Mouse (Mus musculus) ES-E14 (cell line): Measurements from ENCODE around the gene Pcolce. TPM values are rescaled to one million over a fixed set of nuclear protein-coding genes. Genes with fewer than 3 reads are reported as not detected.
A peak's percentile ranks its signal among the peaks of the same experiment; 100 is the strongest.

Experiments used
- DNase-seq: peaks from one replicate; pipeline ENCODE4 v3.0.0-alpha.2; 2013; ENCODE audit warnings: low read depth, low spot score
- H3K27ac ChIP-seq: 2 replicates; pipeline ENCODE4 v1.5.1; 2012; ENCODE audit warnings: low read depth, mild to moderate bottlenecking, low read length, moderate library complexity, mixed read lengths; ENCODE audit not compliant: poor library complexity, insufficient read depth, severe bottlenecking
- H3K36me3 ChIP-seq: 2 replicates; pipeline ENCODE4 v1.6.1; 2012; ENCODE audit warnings: mild to moderate bottlenecking, low read length, moderate library complexity, mixed read lengths; ENCODE audit not compliant: control insufficient read depth, poor library complexity, insufficient read depth, severe bottlenecking
- H3K4me1 ChIP-seq, 2 experiments: fragments of 150-350 bp in 1 of 2; sonication (generic) in 1 of 2; 2 replicates each; pipeline ENCODE4 v1.6.1; 2012; ENCODE audit warnings: low read length in 2 of 2, mild to moderate bottlenecking in 1 of 2, mixed read lengths in 1 of 2; ENCODE audit not compliant: control insufficient read depth in 2 of 2, insufficient read depth in 2 of 2, poor library complexity in 1 of 2
- H3K4me3 ChIP-seq, 2 experiments: fragments of 150-350 bp in 1 of 2; sonication (generic) in 1 of 2; 2 replicates each; pipeline ENCODE4 v1.5.1; 2012; ENCODE audit warnings: low read length in 2 of 2, low read depth in 1 of 2, mild to moderate bottlenecking in 1 of 2, mixed read lengths in 1 of 2; ENCODE audit not compliant: insufficient read depth in 1 of 2, poor library complexity in 1 of 2, severe bottlenecking in 1 of 2
- H3K9ac ChIP-seq: 2 replicates; pipeline ENCODE4 v1.6.1; 2012; ENCODE audit warnings: low read depth, mild to moderate bottlenecking, low read length, mixed read lengths; ENCODE audit not compliant: poor library complexity, insufficient read depth, severe bottlenecking
- H3K9me3 ChIP-seq: fragments of 150-350 bp; sonication (generic); 2 replicates; pipeline ENCODE4 v1.6.1; 2012; ENCODE audit warnings: low read depth, mild to moderate bottlenecking, low read length; ENCODE audit not compliant: control insufficient read depth, insufficient read depth
- CHD2 ChIP-seq: IDR thresholded peaks from 2 replicates; pipeline ENCODE4 v1.6.1; 2014; ENCODE audit warnings: mild to moderate bottlenecking, low read depth, low read length, inconsistent platforms
- HCFC1 ChIP-seq: IDR thresholded peaks from 2 replicates; pipeline ENCODE4 v1.6.1; 2012; ENCODE audit warnings: low read length, inconsistent platforms, borderline replicate concordance; ENCODE audit not compliant: insufficient read depth
- MAFK ChIP-seq: IDR thresholded peaks from 2 replicates; pipeline ENCODE4 v1.6.1; 2014; ENCODE audit warnings: mild to moderate bottlenecking, low read depth, low read length, inconsistent platforms; ENCODE audit not compliant: insufficient read depth
- ZC3H11A ChIP-seq: IDR thresholded peaks from 2 replicates; pipeline ENCODE4 v1.6.1; 2012; ENCODE audit warnings: low read depth, mild to moderate bottlenecking, inconsistent platforms, low read length, borderline replicate concordance
- ZNF384 ChIP-seq: IDR thresholded peaks from 2 replicates; pipeline ENCODE4 v1.6.1; 2012; ENCODE audit warnings: low read depth, low read length, inconsistent platforms
- in situ Hi-C, 2 experiments: fragments of 600-800 bp; cut with MboI; formaldehyde crosslinking; loops; one replicate each; pipeline ENCODE4 v1.15.1; 2025; ENCODE audit warnings: low sequenced_read_pairs in 2 of 2, inconsistent platforms in 1 of 2; ENCODE audit not compliant: unreplicated experiment in 2 of 2
- total RNA-seq: library from RNA; depleted of rRNA; stranded (reverse); fragments of 300-350 nt; gene quantifications from 2 replicates; pipeline ENCODE4 v1.2.3, GENCODE M21; 2012

Gene Pcolce
- total RNA-seq, 1 experiment = 134 TPM

DNA sequence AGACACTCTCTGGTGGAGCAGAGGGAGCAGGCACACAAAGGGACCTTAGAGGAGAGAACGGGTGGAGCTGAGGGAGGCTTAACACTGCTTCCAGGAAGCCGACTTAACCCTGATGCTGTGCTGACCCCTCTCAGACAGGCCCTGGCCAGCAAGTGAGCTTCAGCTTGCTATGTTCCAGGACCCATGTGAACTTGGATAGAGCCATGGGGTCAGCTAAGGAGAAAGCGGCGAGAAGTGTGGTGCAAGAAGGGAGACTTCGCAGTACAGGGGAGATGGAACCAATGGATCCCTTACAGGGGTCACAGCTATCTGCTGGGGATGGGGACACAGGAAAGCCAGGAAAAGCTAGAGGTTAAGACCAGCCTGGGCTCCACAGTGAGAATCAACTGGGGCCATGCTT, 508 bp downstream of the Pcolce start:
- no peak for DNase-seq
- Histone ChIP-seq H3K27ac (peak overlapping the region; percentile 66), H3K9me3 (no peaks in the 10 kb centered on the region), H3K4me1 (peaks cover 4 to 51% of the 10 kb centered on the region in 2 experiments; a peak in 3 of 4 replicates), H3K9ac (peak overlapping the region; percentile 60; the same call in 1 of the 2 replicates), H3K36me3 (no peaks in the 10 kb centered on the region), H3K4me3 (peak overlapping the region in 1 of 2 experiments; percentile 3; a peak in 1 of 4 replicates)
- TF ChIP-seq MAFK = no peak
- no peak for TF ChIP-seq CHD2
- TF ChIP-seq HCFC1 = no peak
- no peak for TF ChIP-seq ZNF384
- TF ChIP-seq ZC3H11A = no peak
- in situ Hi-C loops = no loop called here

GRCm38 (mm10) chr5:137611245-137611602, 2.4 kb downstream of the Pcolce start:
- DNase-seq = no peak
- TF ChIP-seq ZNF384 = no peak
- no peak for TF ChIP-seq HCFC1
- no peak for TF ChIP-seq ZC3H11A
- no peak for TF ChIP-seq CHD2
- TF ChIP-seq MAFK = no peak
- peaks cover 4 to 53% of the 10 kb centered on the region in 2 experiments; a peak in 3 of 4 replicates for H3K4me1 ChIP-seq
- no peaks in the 10 kb centered on the region for H3K9me3 ChIP-seq
- H3K27ac ChIP-seq = peak overlapping the region; percentile 57; the same call in 1 of the 2 replicates
- in situ Hi-C loops = no loop called here
- H3K4me3 ChIP-seq = peak overlapping the region; percentile 63 to 70; a peak in 1 of 4 replicates
- H3K36me3 ChIP-seq = peaks cover 9% of the 10 kb centered on the region
- H3K9ac ChIP-seq = peak overlapping the region; percentile 72; the same call in 1 of the 2 replicates

- in situ Hi-C loops = no loop called here
- TF ChIP-seq CHD2 (no peak), HCFC1 (no peak), ZC3H11A (no peak), MAFK (no peak), ZNF384 (no peak)
- Histone ChIP-seq H3K4me1 (peaks cover 4 to 53% of the 10 kb centered on the region in 2 experiments; a peak in 3 of 4 replicates), H3K9ac (peak overlapping the region; percentile 72; the same call in 1 of the 2 replicates), H3K4me3 (peak overlapping the region; percentile 63 to 70), H3K9me3 (no peaks in the 10 kb centered on the region), H3K36me3 (peaks cover 11% of the 10 kb centered on the region), H3K27ac (peak overlapping the region; percentile 75)
- no peak for DNase-seq
Measured at GRCm38 (mm10) chr5:137610548-137611244, 2.9 kb downstream of the Pcolce start.

DNA sequence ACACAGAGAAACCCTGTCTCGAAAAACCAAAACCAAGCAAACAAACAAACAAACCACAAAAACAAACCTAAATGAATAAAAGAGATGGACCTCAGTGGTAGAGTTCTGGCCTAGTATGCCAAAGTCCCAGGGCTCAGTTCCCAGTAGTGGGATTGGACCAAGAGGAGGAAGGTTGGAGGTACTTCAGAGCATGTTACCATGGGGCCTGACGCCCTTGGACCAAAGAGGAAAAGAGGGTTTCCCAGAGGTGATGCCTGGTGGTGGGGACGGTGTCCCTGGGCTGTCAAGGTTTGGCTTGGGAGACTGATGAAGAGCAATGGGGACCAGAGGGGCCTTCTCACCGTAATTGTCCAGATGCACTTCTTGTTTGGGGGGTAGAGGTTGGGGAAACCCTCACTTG, 3.5 kb downstream of the Pcolce start:
- no peaks in the 10 kb centered on the region for H3K9me3 ChIP-seq
- peaks cover 4 to 53% of the 10 kb centered on the region in 2 experiments; a peak in 3 of 4 replicates for H3K4me1 ChIP-seq
- peak overlapping the region; percentile 75 for H3K27ac ChIP-seq
- no peak for DNase-seq
- peak overlapping the region; percentile 63 to 70 for H3K4me3 ChIP-seq
- in situ Hi-C loops = no loop called here
- H3K36me3 ChIP-seq = peaks cover 18% of the 10 kb centered on the region
- peak overlapping the region; percentile 72; the same call in 1 of the 2 replicates for H3K9ac ChIP-seq
- TF ChIP-seq ZC3H11A = no peak
- no peak for TF ChIP-seq HCFC1
- TF ChIP-seq CHD2 = no peak
- TF ChIP-seq ZNF384 = no peak
- TF ChIP-seq MAFK = no peak
